Mouse (Mus musculus) forebrain, embryonic 13.5 days (tissue): ENCODE results near the gene Rab27a. TPM values are rescaled to one million over a fixed set of nuclear protein-coding genes. Genes with fewer than 3 reads are reported as not detected.
"Not testable (repeated sequence)": the region's sequence is repeated elsewhere in the genome, so short reads cannot be mapped to it uniquely, and the experiment has no call there.

Source experiments
- ATAC-seq: fragments of 200-750 bp; cut with Nextera tagmentation; 2 replicates; pipeline ENCODE4 v1.8.0; 2017
- H3K27ac ChIP-seq: fragments of 300-500 bp; sonication (generic); 2 replicates; pipeline ENCODE4 v1.5.1; 2015; ENCODE audit warnings: inconsistent platforms, mild to moderate bottlenecking, moderate library complexity
- H3K27me3 ChIP-seq: fragments of 300-500 bp; sonication (generic); 2 replicates; pipeline ENCODE4 v1.6.1; 2015; ENCODE audit warnings: mild to moderate bottlenecking, inconsistent platforms
- H3K36me3 ChIP-seq: fragments of 300-500 bp; sonication (generic); 2 replicates; pipeline ENCODE4 v1.6.1; 2015; ENCODE audit warnings: mild to moderate bottlenecking, inconsistent platforms; ENCODE audit not compliant: poor library complexity, severe bottlenecking
- H3K4me1 ChIP-seq: fragments of 300-500 bp; sonication (generic); 2 replicates; pipeline ENCODE4 v1.6.1; 2015; ENCODE audit warnings: inconsistent platforms
- H3K4me2 ChIP-seq: fragments of 300-500 bp; sonication (generic); 2 replicates; pipeline ENCODE4 v1.6.1; 2015; ENCODE audit warnings: inconsistent platforms, mild to moderate bottlenecking, moderate library complexity
- H3K4me3 ChIP-seq: fragments of 300-500 bp; sonication (generic); 2 replicates; pipeline ENCODE4 v1.5.1; 2015; ENCODE audit warnings: mild to moderate bottlenecking, inconsistent platforms
- H3K9ac ChIP-seq: fragments of 300-500 bp; sonication (generic); 2 replicates; pipeline ENCODE4 v1.6.1; 2015; ENCODE audit warnings: mild to moderate bottlenecking, inconsistent platforms
- H3K9me3 ChIP-seq: fragments of 300-500 bp; sonication (generic); replicated peaks from 2 replicates; pipeline ENCODE4 v1.6.1; 2016; ENCODE audit warnings: inconsistent platforms
- WGBS: fragments of 180-500 bp; shearing (Covaris S2); methylation state at CpG from one replicate; pipeline ENCODE4 v1.1.7; 2015; 5-methylcytosine and 5-hydroxymethylcytosine counted together
- polyA plus RNA-seq: library from polyadenylated mRNA; unstranded; fragments of >200 nt; fragmentation: Nextera tagmentation; extraction: Ambion mirVana; gene quantifications from 2 replicates; pipeline ENCODE4 v1.2.1, GENCODE M21; 2015

Rab27a gene
- polyA plus RNA-seq, 1 experiment from 2014 or later = 0.96 TPM

DNA sequence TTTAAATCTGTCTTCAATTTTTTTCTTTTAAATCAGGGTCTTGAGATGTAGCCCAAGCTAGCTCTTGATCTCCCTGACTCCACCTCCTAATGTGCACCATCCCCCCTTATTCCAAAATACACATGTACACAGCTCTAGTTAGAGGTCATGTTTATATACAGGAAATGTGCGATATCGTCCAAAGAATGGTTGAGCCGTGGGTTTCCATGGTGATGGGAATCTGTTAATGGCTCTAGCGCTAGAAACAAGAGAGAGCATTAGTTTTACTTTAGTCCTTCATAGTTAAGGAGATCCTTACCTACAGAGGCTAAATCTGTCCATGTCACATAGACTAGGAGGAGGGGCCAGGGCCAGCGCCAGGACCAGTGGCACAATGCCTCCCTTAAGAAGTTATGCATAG, 5.2 kb downstream of the Rab27a start:
- Histone ChIP-seq H3K36me3 (no peaks in the 10 kb centered on the region), H3K9ac (no peak overlapping the region), H3K27ac (no peak overlapping the region), H3K4me3 (no peak overlapping the region), H3K4me2 (no peak overlapping the region), H3K9me3 (no peaks in the 10 kb centered on the region), H3K4me1 (peaks cover 8% of the 10 kb centered on the region), H3K27me3 (no peaks in the 10 kb centered on the region)
- 57% methylated on average over 5 of the region's 5 CpGs for WGBS
- no peak for ATAC-seq

DNA sequence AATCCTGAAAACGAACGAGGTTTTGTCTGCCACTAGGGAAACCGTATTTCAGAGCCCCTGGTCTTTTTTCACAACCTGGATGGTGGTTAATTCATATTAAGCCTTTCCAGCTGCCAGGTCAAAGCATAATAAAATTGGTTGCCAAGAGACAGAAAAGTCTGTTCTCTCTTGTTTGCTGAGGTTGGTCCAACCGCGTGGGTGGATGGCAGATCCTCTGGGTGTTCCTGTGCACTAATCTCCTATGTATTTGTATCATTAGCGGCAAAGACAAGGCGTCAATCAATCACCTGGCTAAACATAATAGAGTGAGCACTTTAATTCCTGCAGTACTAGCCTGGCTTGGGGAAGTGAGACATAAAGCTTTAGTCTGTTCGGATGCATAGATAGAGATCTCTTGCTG, 6.0 kb downstream of the Rab27a start:
- H3K36me3 ChIP-seq = no peaks in the 10 kb centered on the region
- no peak for ATAC-seq
- no peaks in the 10 kb centered on the region for H3K27me3 ChIP-seq
- no peak overlapping the region for H3K4me2 ChIP-seq
- no peaks in the 10 kb centered on the region for H3K9me3 ChIP-seq
- no peak overlapping the region for H3K27ac ChIP-seq
- H3K9ac ChIP-seq = no peak overlapping the region
- H3K4me1 ChIP-seq = peaks cover 3% of the 10 kb centered on the region; the same call in 1 of the 2 replicates
- no peak overlapping the region for H3K4me3 ChIP-seq
- 41% methylated on average over 8 of the region's 8 CpGs for WGBS

DNA sequence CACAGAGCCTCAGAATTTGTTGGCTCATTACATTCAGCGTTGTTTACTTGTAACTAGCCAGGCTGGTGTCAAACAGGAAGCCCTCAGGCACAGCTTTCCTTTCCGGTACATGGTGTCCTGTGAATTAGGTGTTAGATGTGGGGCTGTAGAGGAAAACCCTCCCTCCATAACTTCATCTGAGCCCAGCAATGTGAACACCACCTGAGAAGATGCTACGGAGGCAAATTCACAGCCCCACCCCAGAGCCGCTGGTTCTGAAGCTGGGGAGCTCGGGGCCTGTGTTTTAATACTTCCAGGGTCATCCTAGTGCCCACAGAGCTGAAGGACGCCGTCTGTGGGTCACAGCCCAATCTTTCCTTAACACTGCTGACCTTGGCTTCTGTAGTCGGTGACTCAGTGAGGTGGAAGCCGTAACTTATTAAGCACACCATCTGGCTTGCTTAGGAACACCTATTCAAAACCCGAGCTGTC, 10.8 kb downstream of the Rab27a start:
- no peak overlapping the region for H3K9ac ChIP-seq
- WGBS = 69% methylated on average over 10 of the region's 10 CpGs
- ATAC-seq = no peak
- no peak overlapping the region for H3K4me3 ChIP-seq
- no peaks in the 10 kb centered on the region for H3K4me1 ChIP-seq
- no peaks in the 10 kb centered on the region for H3K36me3 ChIP-seq
- H3K4me2 ChIP-seq = no peak overlapping the region
- H3K27me3 ChIP-seq = no peaks in the 10 kb centered on the region
- no peaks in the 10 kb centered on the region for H3K9me3 ChIP-seq
- no peak overlapping the region for H3K27ac ChIP-seq

DNA sequence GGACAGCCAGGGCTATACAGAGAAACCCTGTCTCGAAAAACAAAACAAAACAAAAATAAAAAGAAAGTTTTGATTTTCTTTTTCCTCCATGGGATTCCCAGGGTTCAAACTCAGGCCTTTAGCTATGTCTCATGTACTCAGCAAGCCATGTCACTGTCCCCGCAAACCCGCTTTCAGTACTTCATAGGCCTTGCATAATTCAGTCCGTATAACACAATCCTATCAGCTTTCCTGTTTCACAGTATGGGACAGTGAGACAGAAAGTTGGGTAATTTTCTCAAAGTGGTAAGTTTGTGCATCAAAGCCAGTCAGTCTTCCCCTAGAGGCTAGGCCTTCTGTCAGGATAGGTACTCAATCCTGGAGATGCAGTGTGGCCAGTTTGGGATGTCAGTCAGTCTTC, 14.6 kb downstream of the Rab27a start:
- Histone ChIP-seq H3K9ac (no peak overlapping the region), H3K4me3 (no peak overlapping the region), H3K27ac (no peak overlapping the region), H3K4me2 (no peak overlapping the region), H3K27me3 (no peaks in the 10 kb centered on the region), H3K4me1 (0 out of 2 replicates have a peak, but pooled peaks cover 2% of the 10 kb centered on the region), H3K36me3 (no peaks in the 10 kb centered on the region), H3K9me3 (no peaks in the 10 kb centered on the region)
- no peak for ATAC-seq
- 84% methylated on average over 4 of the region's 4 CpGs for WGBS

DNA sequence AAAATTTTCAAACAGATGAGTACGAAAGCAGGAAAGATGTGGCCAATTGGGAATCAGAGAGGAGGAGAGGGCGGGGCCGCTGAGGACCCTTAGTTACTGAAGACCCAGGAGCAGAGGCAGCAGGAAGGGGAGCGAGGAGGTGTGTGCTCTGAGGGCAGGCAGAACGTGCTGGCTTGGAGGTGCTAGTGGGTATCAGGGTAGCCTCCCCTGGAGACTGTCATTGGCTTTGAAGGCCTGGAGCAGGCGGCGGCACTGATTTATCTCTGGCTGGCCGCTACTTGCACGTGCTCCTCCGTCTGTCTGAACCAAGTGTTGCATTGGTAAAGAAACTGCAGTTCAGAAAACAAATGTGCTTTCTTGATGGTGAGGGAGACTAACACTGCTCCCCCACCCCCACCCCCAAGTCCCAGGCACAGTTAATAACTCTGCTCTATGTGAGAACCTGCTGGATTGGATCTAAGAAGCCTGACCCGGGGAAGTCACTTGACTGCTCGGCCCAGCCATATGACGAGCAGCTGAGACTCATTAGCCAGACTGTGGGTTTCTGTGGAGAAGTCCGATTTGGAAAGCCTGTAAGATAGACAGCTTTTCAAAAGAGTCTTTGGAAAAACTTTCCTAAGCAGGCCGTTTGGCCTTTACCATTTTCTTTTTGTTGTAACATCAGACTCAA, 19.1 kb downstream of the Rab27a start:
- no peak overlapping the region for H3K27ac ChIP-seq
- H3K4me2 ChIP-seq = peak overlapping the region; percentile 29
- ATAC-seq = no peak
- H3K4me3 ChIP-seq = no peak overlapping the region
- no peaks in the 10 kb centered on the region for H3K27me3 ChIP-seq
- WGBS = 36% methylated on average over 15 of the region's 15 CpGs
- H3K9ac ChIP-seq = no peak overlapping the region
- no peaks in the 10 kb centered on the region for H3K36me3 ChIP-seq
- no peaks in the 10 kb centered on the region for H3K9me3 ChIP-seq
- 0 out of 2 replicates have a peak, but pooled peaks cover 2% of the 10 kb centered on the region for H3K4me1 ChIP-seq

DNA sequence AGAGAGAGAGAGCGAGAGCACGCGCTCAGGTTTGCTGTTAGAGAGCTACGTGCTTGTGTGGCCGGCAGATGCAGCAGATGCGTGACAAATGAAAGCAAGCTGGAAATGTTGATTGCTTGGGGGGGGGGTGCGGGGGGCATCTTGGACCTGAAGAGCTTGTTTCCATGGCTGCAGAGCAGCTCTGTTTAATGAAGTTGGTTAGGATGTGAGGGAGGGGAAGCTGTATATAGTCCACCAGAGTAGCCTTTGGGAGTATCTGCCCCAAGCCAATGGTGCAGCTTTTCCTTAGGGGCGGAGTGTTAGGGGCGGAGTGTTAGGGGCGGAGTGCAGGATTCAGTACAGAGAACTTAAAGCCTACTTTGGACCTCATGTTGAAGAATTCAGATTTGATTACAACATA, 22.4 kb downstream of the Rab27a start:
- WGBS = 48% methylated on average over 10 of the region's 10 CpGs
- Histone ChIP-seq H3K36me3 (no peaks in the 10 kb centered on the region), H3K27ac (no peak overlapping the region), H3K9me3 (no peaks in the 10 kb centered on the region), H3K9ac (no peak overlapping the region), H3K4me2 (no peak overlapping the region), H3K4me3 (no peak overlapping the region), H3K4me1 (0 out of 2 replicates have a peak, but pooled peaks cover 2% of the 10 kb centered on the region), H3K27me3 (no peaks in the 10 kb centered on the region)
- 0 out of 2 replicates have a peak, but pooled peaks have one; percentile 50 for ATAC-seq

DNA sequence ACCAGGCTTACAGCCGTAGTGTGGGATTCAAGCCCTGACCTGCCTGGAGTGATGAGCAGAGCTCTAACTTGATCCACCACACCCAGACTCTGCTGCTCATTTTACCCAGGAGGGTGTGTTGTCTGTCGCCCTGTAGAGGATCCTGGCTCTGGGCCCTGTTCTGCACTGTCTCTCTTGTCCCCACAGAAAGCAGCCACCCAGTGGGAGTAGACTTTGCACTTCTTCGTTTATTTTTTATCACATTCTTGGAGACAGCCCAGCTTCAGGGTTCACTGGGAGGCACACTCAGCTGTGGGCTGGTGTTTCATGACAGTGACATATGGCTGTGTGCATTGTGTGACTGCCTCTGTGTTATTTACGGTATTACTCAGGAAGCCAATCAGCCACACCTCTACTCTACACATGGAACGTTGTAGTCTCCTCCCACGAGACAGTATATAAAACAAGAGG, 23.6 kb downstream of the Rab27a start:
- 78% methylated on average over 6 of the region's 6 CpGs for WGBS
- Histone ChIP-seq H3K4me2 (no peak overlapping the region), H3K4me1 (0 out of 2 replicates have a peak, but pooled peaks cover 2% of the 10 kb centered on the region), H3K4me3 (no peak overlapping the region), H3K9ac (no peak overlapping the region), H3K27ac (no peak overlapping the region), H3K36me3 (no peaks in the 10 kb centered on the region), H3K27me3 (no peaks in the 10 kb centered on the region), H3K9me3 (no peaks in the 10 kb centered on the region)
- ATAC-seq = no peak

DNA sequence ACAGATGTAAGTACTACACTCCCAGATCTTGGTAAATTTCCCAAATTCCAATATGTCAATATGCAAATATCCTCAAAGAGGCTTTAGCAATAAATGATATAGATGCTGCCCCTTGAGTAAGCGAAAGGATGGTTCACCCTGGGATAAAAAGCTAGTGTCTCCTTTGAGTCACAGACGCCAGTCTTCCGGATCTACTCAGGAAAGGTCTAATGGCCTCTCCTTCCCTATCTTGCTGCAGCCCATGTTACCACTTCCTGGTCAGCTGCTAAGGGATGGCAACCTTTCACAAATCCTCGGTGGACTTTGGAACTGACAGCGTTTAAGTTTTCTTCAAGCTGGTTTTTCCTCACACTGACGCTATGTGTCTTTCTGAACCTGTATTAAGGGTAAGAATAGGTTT, 24.0 kb downstream of the Rab27a start:
- Histone ChIP-seq H3K27ac (no peak overlapping the region), H3K27me3 (no peaks in the 10 kb centered on the region), H3K9ac (no peak overlapping the region), H3K36me3 (no peaks in the 10 kb centered on the region), H3K4me3 (no peak overlapping the region), H3K4me1 (no peaks in the 10 kb centered on the region), H3K4me2 (no peak overlapping the region), H3K9me3 (no peaks in the 10 kb centered on the region)
- no peak for ATAC-seq
- WGBS = 94% methylated on average over 6 of the region's 6 CpGs

DNA sequence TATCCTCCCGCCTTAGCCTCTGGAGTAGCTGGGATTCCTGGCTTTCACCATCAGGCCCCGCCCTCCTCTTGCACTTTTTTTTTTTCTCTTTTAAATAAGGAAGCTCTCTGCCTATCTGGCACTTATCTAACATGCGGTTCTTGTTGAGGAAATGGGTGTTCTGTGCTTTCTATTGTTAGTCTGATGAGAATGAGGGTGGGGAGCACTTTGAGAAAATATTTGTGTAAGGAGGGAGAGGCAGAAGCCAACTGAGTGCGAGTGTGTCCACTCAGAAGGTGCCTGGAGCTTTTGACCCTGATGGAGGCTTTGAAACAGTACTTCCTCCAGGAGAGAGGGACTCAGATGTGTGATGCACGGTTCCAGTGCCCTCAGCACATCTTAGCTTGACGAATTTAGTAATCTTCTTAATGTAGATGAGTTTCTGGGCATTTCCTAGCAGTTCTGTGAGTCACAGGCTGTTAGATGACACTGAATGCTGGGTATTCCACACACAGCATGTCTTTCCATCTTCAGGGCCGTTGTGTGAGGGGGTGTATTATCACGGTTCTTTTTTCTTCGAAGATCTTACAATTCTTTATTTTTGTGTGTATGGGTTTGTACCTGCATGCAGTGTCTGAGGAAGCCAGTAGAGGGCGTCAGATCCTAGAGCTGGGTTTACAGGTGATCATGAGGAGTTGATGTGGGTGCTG, 26.5 kb downstream of the Rab27a start:
- H3K9ac ChIP-seq = no peak overlapping the region
- no peak overlapping the region for H3K4me3 ChIP-seq
- no peaks in the 10 kb centered on the region for H3K27me3 ChIP-seq
- no peak overlapping the region for H3K27ac ChIP-seq
- H3K9me3 ChIP-seq = no peaks in the 10 kb centered on the region
- no peaks in the 10 kb centered on the region for H3K4me1 ChIP-seq
- ATAC-seq = no peak
- H3K4me2 ChIP-seq = no peak overlapping the region
- H3K36me3 ChIP-seq = no peaks in the 10 kb centered on the region
- 82% methylated on average over 10 of the region's 10 CpGs for WGBS

DNA sequence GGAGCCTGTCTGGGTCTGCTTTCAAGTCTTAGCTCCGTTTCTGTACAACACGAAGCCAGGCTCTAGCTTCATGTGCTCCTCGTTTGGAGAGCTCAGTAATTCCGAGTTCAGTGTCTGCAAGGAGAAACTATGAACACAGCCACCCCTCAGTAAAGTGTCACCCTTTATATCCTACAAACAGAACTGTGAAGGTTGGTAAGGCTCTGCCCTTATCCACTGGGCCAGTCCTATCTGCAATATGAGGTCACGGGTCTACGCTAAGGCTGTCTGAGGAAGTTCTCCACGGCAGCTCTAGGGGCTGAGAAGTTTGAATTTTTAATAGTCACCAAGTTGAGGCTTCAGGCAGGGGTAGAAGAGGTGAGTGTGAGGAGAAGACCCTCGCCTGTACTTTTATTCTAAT, 27.8 kb downstream of the Rab27a start:
- Histone ChIP-seq H3K9me3 (no peaks in the 10 kb centered on the region), H3K27me3 (no peaks in the 10 kb centered on the region), H3K4me3 (no peak overlapping the region), H3K4me1 (no peaks in the 10 kb centered on the region), H3K4me2 (no peak overlapping the region), H3K27ac (no peak overlapping the region), H3K36me3 (no peaks in the 10 kb centered on the region), H3K9ac (no peak overlapping the region)
- no peak for ATAC-seq
- WGBS = 84% methylated on average over 8 of the region's 8 CpGs

DNA sequence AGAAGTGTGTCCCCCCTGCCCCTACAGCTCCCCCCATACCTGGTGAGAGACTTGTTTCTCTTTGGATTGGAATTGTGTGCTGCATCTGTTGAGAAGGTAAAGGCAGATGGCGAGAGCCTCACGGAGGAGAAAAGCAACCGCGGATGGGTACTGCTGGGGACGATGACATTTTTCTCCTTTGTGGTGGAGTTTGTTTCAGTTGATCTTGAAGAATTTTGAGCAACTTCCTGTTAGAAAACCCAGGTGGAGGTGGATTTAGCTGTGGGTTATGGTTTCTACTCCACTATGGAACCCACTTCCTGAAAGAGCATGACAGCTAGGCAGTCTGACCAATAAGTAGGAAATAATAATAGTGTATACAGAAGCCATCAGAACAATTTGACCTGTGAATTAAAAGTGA, 28.5 kb downstream of the Rab27a start:
- Histone ChIP-seq H3K4me3 (no peak overlapping the region), H3K4me2 (no peak overlapping the region), H3K36me3 (no peaks in the 10 kb centered on the region), H3K9me3 (no peaks in the 10 kb centered on the region), H3K27me3 (no peaks in the 10 kb centered on the region), H3K27ac (no peak overlapping the region), H3K4me1 (no peaks in the 10 kb centered on the region), H3K9ac (no peak overlapping the region)
- no peak for ATAC-seq
- WGBS = 92% methylated on average over 5 of the region's 5 CpGs

DNA sequence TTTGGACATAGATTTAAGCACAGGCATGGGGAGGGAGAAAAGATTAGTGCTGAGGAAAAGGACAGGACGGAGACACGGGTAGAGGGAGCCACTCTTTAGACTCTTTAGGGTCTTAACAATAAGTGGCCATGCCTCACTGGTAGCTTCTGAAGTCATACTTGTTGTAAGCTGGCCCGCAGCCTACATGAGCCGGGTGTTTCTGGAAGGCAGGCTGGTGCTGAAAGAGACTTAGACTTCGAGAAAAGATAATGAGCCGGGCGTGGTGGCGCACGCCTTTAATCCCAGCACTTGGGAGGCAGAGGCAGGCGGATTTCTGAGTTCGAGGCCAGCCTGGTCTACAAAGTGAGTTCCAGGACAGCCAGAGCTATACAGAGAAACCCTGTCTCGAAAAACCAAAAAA, 34.7 kb downstream of the Rab27a start:
- not testable (repeated sequence) for H3K4me3 ChIP-seq, H3K9ac ChIP-seq, H3K27me3 ChIP-seq, ATAC-seq, H3K36me3 ChIP-seq, H3K9me3 ChIP-seq, H3K4me2 ChIP-seq, H3K27ac ChIP-seq, H3K4me1 ChIP-seq
- 83% methylated on average over 11 of the region's 12 CpGs for WGBS
